Mouse (Mus musculus) E14TG2a.4 (cell line): Measurements from ENCODE around the gene Casp1.

Experiments used
- CTCF ChIP-seq: conservative IDR thresholded peaks from 2 replicates; pipeline ENCODE4 v1.5.1; 2014; ENCODE audit warnings: low read length
- NANOG ChIP-seq: IDR thresholded peaks from 2 replicates; pipeline ENCODE4 v1.6.1; 2014; ENCODE audit warnings: borderline replicate concordance, low read length, mixed read lengths
- POU5F1 ChIP-seq: IDR thresholded peaks from 2 replicates; pipeline ENCODE4 v1.6.1; 2014; ENCODE audit warnings: low read length, borderline replicate concordance

- TF ChIP-seq CTCF: no peak
- no peak for TF ChIP-seq POU5F1
- no peak for TF ChIP-seq NANOG
Measured at GRCm38 (mm10) chr9:5299132-5299381, 740 bp downstream of the Casp1 start.
